Mouse (Mus musculus) thymus, postnatal 14 days (tissue): ENCODE data around the gene Ybey.

Source experiments
- DNase-seq: peaks from one replicate; pipeline ENCODE4 v3.0.0; 2021

Gene Ybey

DNA sequence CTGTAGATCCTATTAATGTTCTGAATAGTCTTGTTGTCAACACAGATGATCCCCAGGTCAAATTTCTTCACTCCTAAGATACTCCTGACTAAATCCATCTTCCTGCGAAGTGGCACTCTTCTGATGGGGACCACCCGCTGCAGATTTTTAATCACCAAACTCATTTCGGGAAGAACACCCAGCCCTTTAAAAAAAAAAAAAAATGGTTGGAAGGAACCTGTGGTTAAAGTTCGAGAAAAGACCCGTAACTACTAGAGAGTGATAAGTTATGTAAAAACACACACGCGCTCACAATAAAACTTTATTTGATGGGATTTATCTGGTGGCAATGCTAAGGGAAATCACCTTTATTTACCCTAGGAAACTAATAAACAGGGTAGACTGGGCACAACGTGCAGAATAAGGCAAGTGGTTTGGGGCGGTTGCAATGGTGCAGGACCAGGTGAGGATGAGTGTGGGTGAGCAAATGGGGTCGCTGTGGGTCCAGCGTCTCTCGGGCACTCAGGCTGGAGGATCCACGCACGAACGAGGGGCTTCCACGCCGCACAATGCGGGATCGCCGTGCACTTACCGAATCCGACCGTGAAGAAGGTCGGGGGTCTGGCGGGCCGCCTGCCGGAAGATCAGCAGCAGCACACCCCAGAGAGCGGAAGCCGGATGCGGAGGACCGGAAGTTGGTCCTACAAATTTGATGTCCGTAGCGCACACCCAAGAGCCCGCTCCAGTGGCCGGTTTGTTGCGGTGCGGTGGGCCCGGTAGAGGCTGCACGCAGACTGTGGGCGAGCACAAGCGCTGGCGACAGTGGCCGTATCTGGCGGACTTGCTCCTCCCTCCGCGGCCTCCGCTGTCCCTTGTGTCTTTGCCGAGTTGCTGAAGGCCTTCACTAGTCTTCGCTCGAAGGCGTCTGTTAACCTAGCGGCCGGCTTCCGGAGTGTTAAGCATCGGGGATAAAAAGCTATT lies at the start of gene Ybey, which contains the start of gene Mcm3ap:
Gene Ybey, minus strand, starts transcription at position 912 of the 960 bp plus-strand sequence.
Gene Mcm3ap, plus strand, starts transcription at position 725 of the 960 bp plus-strand sequence.
- DNase-seq = peak; percentile 86

DNA sequence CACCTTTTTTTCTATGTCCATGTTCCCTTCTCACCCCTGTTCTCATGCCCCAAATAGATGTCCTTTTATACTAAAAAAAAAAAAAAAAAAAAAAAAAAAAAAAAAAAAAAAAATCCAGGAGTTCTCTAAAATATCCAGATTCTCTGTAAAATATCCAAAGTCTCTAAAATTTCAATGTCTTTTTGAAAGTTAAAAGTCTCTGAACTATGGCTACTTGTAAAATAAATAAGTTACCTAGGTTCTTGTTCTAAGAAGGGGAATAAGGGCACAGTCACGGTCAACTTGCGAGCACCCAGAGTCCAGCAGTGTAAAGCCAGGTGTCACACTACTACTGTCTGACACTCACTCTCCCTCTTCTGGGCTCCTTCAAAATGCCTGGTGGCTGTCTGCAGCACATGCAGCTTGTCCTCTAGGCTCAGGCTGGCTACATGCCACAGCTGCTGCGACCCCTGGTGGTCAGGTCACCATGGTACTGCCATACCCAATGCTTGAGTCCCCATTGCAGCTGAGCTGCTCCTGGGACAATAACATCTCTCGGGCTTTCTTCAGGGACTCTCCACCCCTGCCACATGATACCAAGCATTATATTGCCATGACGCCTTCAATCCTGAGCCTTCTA lies 44.2 kb upstream of the Ybey start:
- DNase-seq = peak; percentile 86

DNA sequence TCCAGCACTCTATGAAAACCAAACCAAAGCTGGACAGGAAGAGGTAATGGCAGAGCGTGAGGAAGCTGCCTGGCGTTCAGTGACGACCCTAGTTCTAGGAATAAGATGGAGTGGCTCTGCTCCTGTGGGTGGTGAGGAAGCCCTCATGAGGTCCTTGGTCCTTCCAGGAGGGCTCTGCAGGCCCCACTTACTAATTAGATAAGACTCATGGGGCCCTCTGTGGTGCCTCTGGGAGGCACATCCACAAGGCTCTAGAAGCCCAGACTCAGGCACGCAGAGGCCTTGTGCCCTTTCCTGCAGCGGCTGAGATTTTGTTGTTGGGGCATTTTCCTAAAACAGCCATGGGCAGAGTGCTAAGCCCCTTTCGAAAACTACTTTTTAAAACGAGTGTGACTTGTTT lies 37.0 kb upstream of the Ybey start:
- DNase-seq = no peak

DNA sequence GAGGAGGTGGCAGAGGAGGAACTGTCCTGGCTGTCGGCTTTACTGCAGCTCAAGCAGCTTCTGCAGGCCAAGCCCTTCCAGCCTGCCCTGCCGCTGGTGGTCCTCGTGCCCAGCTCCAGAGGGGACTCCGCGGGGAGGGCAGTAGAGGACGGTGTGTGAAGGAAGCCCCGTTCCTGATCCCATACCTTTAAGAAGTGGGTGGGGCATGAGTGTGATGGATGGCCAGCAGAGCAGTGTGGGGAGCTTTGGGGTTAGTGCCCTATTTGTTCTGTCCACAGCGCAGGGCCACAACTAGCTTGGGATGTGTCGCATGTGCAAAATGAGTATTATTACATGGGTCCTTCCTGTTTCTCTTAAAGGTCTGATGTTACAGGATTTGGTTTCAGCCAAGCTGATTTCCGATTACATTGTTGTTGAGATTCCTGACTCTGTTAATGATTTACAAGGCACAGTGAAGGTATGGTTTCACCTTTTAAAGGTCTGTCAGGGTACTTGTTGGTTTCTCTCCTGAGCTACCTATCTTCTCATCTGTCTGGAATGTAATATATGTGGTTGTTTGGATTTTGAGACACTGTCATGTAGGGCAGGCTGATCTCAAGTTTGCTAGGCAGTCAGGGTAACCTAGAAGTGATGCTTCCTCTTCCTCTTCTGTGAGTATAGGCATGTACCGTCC lies 35.5 kb upstream of the Ybey start:
- DNase-seq = no peak

DNA sequence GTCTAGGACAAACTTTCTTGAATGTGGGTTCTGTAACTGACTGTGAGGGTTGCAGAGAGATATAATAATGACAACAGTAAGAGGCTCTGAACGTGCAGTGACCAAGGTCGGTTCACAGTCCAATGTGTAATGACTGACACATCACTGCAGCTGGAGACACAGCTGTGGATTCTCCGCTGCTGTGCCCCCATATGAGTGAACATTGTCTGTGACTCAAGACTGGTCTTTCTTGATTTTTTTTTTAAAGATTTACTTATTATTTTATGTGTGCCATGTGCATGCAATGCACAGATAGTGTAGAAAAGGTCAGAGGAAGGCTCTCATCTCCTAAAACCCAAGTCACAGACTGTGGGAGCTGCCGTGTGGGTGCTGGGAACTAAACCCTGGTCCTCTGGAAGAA lies 28.6 kb upstream of the Ybey start:
- no peak for DNase-seq

DNA sequence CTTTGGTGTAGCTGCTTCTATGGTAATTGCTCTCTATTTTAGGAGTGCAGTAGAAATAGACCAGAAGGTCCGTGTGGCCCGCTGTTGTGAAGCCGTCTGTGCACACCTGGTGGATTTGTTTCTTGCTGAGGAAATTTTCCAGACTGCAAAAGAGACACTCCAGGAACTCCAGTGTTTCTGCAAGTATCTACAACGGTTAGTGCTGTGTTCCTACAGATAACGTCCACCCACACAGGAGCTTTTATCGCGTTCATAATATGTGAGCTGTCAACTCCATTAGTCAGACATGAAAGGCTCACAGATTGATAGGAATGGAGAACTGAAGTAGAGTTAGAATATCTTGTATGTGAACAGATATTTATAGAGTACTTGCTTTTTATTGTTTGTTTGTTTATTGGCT lies 27.5 kb upstream of the Ybey start:
- no peak for DNase-seq

DNA sequence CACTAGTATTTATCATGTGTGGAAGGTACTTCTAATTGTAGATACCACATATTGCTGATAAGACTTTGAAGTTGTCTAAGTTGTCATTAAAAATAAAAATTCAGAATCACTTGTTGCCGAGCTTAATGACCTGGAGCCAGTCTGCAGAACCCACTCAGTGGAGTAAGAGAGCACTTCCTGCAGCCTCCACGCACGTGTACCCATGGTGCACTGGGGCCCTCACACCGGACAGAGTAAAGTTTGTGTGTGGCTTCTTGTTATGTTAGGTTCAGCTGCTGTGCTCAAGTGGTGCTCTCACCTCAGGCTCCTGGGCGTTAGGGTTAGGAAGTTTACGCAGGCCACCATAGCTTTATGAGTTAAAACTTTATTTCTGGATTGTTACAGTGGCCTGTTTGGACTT lies 26.6 kb upstream of the Ybey start:
- DNase-seq = no peak

DNA sequence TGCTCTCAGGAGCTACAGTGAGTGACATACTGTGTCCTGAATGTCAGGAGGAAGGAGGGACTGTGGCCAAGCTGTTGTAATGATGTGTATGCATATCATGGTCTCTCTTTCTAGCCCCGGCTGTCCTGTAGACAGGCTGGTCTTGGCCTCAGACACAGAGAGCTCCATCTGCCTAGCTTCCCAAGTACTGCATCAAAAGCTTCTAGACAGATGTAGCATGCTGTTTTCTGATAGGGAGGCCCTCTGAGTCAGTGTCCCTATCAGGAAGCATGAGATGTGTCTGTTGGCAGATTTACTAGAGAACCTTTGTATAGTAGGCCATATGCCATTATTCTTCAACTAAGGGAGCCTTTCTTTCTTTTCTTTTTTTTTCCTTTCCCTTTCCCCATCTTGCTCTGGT lies 24.6 kb upstream of the Ybey start:
- no peak for DNase-seq

DNA sequence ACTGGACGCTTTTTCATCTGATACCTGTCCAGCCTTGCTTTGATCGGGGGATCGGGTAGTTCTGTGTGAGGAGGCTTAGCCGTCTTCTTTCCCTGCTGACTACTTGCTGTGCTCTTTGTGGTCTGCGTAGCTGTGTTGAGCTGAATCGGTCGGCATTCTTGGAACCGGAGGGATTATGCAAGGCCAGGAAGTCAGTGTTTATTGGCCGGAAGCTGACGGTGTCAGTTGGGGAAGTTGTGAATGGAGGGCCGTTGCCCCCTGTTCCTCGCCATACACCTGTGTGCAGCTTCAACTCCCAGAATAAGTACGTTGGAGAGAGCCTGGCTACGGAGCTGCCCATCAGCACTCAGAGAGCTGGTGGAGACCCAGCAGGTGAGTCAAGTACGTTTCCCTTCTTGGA lies 20.3 kb upstream of the Ybey start:
- no peak for DNase-seq

DNA sequence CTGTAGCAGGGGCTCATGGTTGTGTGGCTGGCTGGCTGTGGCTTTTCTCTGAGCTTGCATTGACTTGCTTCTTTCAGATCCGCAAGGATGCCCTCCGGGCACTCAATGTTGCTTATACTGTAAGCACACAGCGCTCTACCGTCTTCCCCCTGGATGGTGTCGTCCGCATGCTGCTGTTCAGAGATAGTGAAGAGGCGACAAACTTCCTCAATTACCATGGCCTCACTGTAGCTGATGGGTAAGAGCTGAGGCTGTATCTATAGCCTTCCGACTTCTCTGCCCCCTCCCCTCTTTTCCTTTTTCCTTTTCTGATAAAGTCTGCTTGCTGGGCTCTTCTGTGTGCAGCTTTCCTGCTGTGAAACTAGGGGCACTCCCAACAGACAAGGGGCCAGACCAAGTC lies 19.4 kb upstream of the Ybey start:
- no peak for DNase-seq

DNA sequence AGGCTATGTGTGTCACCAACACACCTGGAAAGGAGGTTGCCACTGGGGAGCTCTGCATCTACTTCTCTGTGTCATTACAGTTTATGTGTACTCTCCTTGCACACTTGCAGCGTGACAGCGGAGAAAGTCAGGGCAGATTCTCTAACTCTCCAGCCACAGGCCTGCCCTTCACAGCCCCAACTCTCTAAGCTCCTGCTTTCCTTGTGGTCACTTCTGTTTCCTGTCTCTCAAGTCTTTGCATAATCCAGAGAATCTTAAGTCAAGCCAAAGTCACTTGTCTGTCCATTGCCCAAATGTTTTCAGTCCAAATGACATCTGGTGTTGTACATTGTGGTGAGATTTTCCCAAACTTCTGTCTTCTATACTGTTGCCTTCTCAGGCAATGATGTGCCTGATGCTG lies 17.4 kb upstream of the Ybey start:
- DNase-seq = no peak

DNA sequence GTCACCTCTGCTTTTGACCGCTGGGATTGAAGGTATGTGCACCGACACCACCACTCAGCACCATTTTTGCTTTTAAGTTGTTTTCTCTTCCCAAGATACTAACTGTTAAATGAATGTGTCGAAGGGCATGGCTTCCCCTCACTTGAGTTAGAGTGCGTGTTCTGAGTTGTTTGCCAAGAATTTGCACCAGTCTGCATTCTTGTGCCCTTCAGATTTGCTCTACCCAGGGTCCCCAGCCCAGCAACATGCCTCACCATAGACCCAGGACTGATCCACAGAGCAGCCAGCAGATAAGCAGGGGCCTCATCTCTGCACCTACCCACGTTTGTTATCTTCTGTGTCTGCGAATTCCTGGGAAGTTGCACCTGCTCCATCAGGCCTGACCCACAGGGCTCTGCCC lies 12.6 kb upstream of the Ybey start:
- no peak for DNase-seq

DNA sequence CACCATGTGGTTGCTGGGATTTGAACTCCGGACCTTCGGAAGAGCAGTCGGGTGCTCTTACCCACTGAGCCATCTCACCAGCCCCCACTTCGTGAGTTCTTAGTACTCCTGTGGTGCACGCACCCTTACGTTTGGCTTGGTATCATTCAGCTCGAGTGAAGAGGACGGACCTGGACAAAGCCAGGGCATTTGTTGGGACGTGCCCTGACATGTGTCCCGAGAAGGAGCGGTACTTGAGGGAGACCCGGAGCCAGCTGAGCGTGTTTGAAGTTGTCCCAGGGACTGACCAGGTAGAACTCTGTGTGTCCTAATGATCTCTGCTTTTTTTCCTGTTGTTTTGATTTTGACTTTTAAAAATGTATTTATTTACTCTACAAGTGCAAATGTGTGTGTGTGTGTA lies 11.9 kb upstream of the Ybey start:
- no peak for DNase-seq

DNA sequence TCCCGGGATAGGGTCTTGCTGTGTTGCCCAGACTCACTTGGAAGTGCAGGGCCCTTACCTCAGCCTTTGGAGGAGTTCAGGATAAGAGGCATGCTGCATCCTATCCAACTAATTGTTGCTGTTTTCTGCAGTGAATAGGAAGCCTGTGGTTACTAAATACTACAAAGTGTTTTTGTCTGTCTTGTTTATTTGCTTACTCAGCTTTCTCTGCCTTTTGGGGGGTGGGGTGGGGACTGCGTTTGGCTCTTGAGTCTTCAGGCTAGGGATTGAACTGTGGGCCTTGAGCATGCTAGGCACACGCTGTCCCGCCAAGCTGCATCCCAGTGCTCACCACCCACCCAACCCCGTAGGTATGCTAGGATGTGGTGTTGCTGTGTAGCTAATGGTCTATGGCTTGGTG lies 4.8 kb upstream of the Ybey start:
- DNase-seq = no peak

DNA sequence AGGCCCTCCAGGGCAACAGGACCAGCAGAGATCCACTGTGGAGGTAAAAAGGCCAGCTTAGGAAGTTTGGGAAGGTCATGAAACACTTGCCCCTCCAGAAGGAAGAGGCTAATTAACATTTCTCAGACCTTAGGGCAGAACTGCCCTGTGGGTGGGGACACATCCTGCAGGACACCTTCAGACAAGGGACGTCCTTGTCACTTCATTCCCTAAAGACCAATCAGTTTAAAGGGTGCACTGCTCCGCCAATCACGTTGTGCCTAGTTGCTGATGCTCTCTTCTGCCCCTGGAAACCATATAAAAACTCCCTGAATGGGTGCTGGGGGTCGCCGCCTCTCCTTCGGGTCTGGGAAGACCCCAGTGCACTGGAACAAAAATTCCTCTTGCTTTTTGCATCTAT lies 6.2 kb downstream of the Ybey start:
- DNase-seq = no peak

DNA sequence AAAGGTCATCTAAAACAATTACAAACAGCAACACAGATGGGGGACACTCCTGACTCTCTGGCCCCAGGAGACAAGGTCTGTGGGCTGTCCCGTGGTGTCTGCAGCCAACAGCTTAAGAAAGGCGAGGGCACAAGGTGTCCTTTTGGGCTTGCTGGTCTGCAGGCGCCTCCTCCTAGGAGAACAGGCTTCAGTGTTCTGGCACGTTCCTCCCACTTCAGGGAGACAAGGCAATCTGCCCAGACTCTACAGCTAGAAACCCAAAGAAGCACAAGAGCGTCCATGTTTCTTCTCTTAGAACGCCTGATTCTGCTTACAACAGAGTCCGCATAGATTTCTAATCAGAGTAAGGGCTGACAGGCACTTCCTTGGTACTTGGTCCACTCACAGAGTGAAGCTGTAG lies 6.6 kb downstream of the Ybey start:
- DNase-seq = no peak

DNA sequence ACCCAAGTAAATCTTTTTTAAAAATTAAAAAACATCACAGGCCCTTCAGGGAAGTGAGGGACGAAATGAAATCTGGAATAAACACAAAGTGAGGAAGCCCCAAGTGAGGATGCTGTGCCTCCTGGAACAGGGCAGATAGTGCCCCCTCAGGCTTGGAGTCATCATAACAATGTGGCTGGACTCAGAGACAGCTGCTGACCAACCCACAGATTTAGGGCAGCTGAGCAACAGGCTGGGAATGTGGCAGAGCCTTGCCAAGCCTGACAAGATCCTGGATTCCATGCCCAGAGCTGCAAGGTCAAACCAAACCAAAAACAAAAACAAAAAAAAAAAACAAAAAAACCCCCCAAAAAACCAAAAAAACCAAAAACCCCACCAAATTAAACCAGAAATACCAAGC lies 7.7 kb downstream of the Ybey start:
- no peak for DNase-seq

DNA sequence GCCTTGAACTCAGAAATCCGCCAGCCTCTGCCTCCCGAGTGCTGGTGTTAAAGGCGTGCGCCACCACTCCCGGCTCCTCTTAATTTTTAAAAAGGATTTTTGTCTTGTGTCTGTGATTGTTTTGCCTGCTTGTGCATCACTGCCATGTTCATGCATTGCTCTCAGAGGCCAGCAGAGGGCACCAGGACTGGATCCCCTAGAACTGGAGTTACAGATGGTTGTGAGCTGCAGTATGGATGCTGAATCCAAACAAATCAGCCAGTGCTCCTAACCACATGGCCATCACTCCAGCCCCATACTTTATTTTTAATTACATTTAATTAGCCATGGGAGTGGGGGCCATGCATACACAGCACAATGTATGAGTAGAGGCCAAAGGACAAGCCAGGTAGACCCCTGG lies 13.6 kb downstream of the Ybey start:
- peak; percentile 54 for DNase-seq

DNA sequence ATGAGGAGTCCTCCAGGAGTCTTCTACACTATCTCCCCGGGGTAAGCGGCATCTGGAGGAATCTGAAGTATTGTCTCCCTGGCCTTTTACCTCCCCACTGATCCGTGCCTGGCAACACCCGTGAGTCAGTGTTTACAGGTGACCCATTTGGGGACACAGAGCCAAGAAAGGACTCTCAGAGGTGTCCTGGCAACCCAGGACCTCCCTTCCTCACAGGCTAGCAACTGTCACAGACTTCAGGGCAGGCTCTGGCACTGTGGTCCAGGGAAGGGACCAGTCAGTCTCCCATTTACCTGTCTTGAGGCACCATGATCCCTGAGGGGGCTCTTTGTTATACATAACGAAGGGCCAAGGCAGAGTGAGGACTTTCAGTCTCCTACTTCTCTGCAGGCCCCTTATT lies 20.1 kb downstream of the Ybey start, which contains the start of gene 2610028H24Rik:
Gene 2610028H24Rik, plus strand, starts transcription at position 231 of the 400 bp plus-strand sequence.
- DNase-seq = no peak

DNA sequence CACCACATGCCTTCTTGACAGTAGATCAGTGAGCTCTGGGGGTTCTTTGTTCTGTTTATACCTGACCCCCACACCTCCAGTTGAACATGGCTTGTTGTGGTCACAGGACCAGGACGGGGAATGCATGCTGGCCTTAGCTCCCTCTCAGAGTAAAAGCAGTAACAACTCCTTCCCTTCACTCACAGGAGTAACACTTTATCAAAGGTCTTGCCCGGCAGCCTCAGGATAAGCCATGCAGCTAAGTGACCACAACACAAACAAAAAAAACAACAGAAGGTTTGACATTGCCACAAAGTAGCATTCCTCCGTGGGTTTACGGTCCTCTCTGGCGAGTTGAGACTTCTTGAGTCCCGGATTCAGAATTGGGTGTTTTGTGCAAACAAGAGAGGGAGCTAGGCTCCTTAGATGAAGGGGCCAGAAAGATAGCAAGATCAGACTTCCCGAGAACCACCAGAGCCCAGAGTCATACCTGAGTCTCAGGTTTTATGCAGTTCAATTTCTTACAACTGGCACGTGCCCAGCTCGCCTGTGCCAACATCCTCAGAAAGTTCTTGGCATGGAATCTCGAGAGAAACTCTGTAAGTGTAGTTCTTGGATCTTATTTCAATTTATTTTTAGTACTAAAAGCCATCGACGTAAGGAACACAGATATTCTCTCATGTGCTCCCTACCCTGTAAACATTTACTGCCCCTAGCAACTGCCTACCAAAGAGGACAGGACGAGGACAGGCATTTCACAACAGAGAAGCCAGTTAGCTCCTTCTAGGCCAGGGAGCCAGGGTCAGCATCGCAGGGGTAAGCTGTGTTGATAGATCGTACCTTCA lies 21.3 kb downstream of the Ybey start:
- no peak for DNase-seq

DNA sequence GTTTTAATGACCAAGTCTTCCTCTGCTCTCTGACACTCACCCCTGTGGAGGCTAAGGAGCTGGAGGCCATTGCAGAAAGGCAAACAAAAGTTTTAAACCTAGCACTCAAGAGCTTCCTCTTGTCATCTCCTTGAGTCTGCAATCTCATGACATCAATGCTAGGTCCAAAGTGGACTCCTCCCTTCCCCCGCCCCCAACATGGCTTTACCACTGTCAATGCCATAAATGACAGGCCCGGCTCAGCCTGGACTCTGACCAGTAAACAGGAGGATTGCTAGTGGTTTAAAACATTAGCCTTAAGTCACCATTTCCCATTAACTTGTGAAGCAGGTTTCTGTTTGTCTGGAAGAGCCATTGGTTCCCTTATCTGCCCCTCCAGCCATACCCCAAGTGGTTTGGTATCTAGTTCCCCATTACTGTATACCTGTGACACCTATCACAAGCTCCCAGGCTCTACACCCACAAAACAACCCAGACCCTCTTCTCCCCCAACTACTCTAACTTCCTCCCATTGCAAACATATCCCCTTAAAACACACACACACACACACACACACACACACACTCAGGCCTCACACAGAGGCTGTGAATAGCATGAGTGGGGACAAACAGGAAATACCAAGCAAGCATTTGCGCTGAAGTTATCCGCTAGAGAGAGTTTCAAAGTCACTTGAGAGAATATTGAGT lies 22.8 kb downstream of the Ybey start:
- DNase-seq = no peak
